16 mouse cellular contexts compared by ENCODE assay signal in genomic region chr4:114361336-114361735, GRCm38 (mm10). TPM values are rescaled to one million over a fixed set of nuclear protein-coding genes. Genes with fewer than 3 reads are reported as not detected.
A peak's percentile ranks its signal among the peaks of the same experiment; 100 is the strongest.
DNase-seq lines count a peak whose midpoint lies in the region.
"Had no signal": no experiment of that assay in that cellular context is flagged by ENCODE, and none has a peak within 500 bp of the region (broad histone marks: within the 10 kb centered on the region; RNA-seq: fewer than 3 reads in every experiment).

No protein-coding gene starts in this region.

- no peaks in the 10 kb centered on the region for H3K27me3 ChIP-seq in forebrain, embryonic 10.5 days (ENCODE audit: poor library complexity, severe bottlenecking)
- H3K27me3 ChIP-seq: forebrain, embryonic 13.5 days; hindbrain, embryonic 15.5 days had no signal

- H3K27ac ChIP-seq in forebrain, embryonic 10.5 days, result no peak overlapping the region
- H3K27ac ChIP-seq: embryonic facial prominence, embryonic 13.5 days; forebrain, embryonic 13.5 days; hindbrain, embryonic 15.5 days had no signal

- peaks cover 4% of the 10 kb centered on the region for H3K4me1 ChIP-seq in forebrain, embryonic 10.5 days
- H3K4me1 ChIP-seq: embryonic facial prominence, embryonic 13.5 days; hindbrain, embryonic 15.5 days had no signal

- H3K36me3 ChIP-seq in forebrain, embryonic 10.5 days (replicated peaks), result no peaks in the 10 kb centered on the region
- H3K36me3 ChIP-seq: embryonic facial prominence, embryonic 13.5 days; heart, embryonic 12.5 days; hindbrain, embryonic 15.5 days had no signal

- H3K4me3 ChIP-seq in forebrain, embryonic 10.5 days, result no peak overlapping the region
- H3K4me3 ChIP-seq: embryonic facial prominence, embryonic 13.5 days; forebrain, embryonic 13.5 days; heart, embryonic 12.5 days; hindbrain, embryonic 15.5 days had no signal

- WGBS in forebrain, embryonic 10.5 days, result 94% methylated on average over 2 of the region's 2 CpGs

- H3K9me3 ChIP-seq in forebrain, embryonic 10.5 days, result no peaks in the 10 kb centered on the region
- H3K9me3 ChIP-seq: embryonic facial prominence, embryonic 13.5 days; forebrain, embryonic 13.5 days; heart, embryonic 12.5 days; hindbrain, embryonic 15.5 days had no signal

- peak; percentile 83 for DNase-seq in 3T3-L1 (ENCODE audit: low read depth, low spot score)
- peak; percentile 77 for DNase-seq in NIH3T3 (ENCODE audit: low read depth)
- DNase-seq in adrenal gland, postnatal 14 days, result peak; percentile 50
- DNase-seq in cerebellum, postnatal 25 days, result no peak
- DNase-seq in layer of hippocampus, adult 9-10 months (ENCODE audit: low spot score), result no peak
- DNase-seq in forebrain, embryonic 10.5 days (ENCODE audit: extremely low spot score, low spot score), result no peak
- DNase-seq: cerebellum, adult 9-10 months; cerebellum, postnatal 36 days; forebrain, postnatal 0 days; gastrocnemius, postnatal 10 days; kidney, adult 8-10 months had no signal

RNA-seq across cellular contexts. Expression of gene Trabd2b, which starts 45.2 kb away (rescaled TPM):
- 0.90 and 1.0 TPM in 2 replicates for total RNA-seq in adrenal gland, postnatal 14 days (2021)
- polyA plus RNA-seq in forebrain, embryonic 10.5 days (2016; fragmentation: Nextera tagmentation; extraction: Ambion mirVana), result 1.00 and 1.0 TPM in 2 replicates
- total RNA-seq: MEL had no signal

Comparison
In these comparisons a context has a peak if more than half of its experiments do, and no peak if none do; other contexts are left out.
1. DNase-seq: peak in 3T3-L1 (single experiment), NIH3T3 (single experiment) and adrenal gland, postnatal 14 days (single experiment); none in cerebellum, postnatal 25 days (0 of 2), layer of hippocampus, adult 9-10 months (single experiment) and forebrain, embryonic 10.5 days (single experiment).